Mouse (Mus musculus) mouse trophoblast stem cell (cell line): ENCODE measurements around the gene Thbs1.
"Not testable (repeated sequence)": the region's sequence is repeated elsewhere in the genome, so short reads cannot be mapped to it uniquely, and the experiment has no call there.

Source experiments
- in situ Hi-C, 2 experiments: fragments of 300-500 bp; cut with MseI, MboI; formaldehyde crosslinking; loops; 2 replicates in 1 of 2; 3 replicates in 1 of 2; pipeline ENCODE4 v1.15.1; 2025

Thbs1 gene

GRCm38 (mm10) chr2:118139261-118139660, 27.6 kb downstream of the Thbs1 start:
- in situ Hi-C loops = no loop called here

GRCm38 (mm10) chr2:118141651-118142050, 30.0 kb downstream of the Thbs1 start:
- in situ Hi-C loops = no loop called here

- in situ Hi-C loops = not testable (repeated sequence)
Measured at GRCm38 (mm10) chr2:118147749-118148148, 36.1 kb downstream of the Thbs1 start.

GRCm38 (mm10) chr2:118148321-118149142, 36.9 kb downstream of the Thbs1 start:
- in situ Hi-C loops = no loop called here

- in situ Hi-C loops = no loop called here
Measured at GRCm38 (mm10) chr2:118149855-118150563, 38.3 kb downstream of the Thbs1 start.

- in situ Hi-C loops = no loop called here
Measured at GRCm38 (mm10) chr2:118158095-118158494, 46.4 kb downstream of the Thbs1 start.

GRCm38 (mm10) chr2:118159126-118159525, 47.5 kb downstream of the Thbs1 start:
- in situ Hi-C loops = no loop called here

- in situ Hi-C loops = no loop called here
Measured at GRCm38 (mm10) chr2:118160547-118160946, 48.9 kb downstream of the Thbs1 start.

GRCm38 (mm10) chr2:118160991-118161390, 49.3 kb downstream of the Thbs1 start:
- in situ Hi-C loops = no loop called here

- in situ Hi-C loops = no loop called here
Measured at GRCm38 (mm10) chr2:118162486-118162885, 50.8 kb downstream of the Thbs1 start.

- in situ Hi-C loops = no loop called here
Measured at GRCm38 (mm10) chr2:118164137-118164536, 52.5 kb downstream of the Thbs1 start.

- in situ Hi-C loops = no loop called here
Measured at GRCm38 (mm10) chr2:118165691-118166090, 54.0 kb downstream of the Thbs1 start.

- in situ Hi-C loops = no loop called here
Measured at GRCm38 (mm10) chr2:118167731-118168130, 56.1 kb downstream of the Thbs1 start.

- in situ Hi-C loops = no loop called here
Measured at GRCm38 (mm10) chr2:118168225-118168624, 56.5 kb downstream of the Thbs1 start.

- in situ Hi-C loops = no loop called here
Measured at GRCm38 (mm10) chr2:118174558-118175383, 63.1 kb downstream of the Thbs1 start.
